Mouse (Mus musculus): Measurements from ENCODE around the gene Hddc3. TPM values are rescaled to one million over a fixed set of nuclear protein-coding genes. Genes with fewer than 3 reads are reported as not detected.

Hddc3 gene
- 18.0 and 18.5 TPM in 2 replicates for polyA plus RNA-seq (2015; fragmentation: Nextera tagmentation; extraction: Ambion mirVana)

DNA sequence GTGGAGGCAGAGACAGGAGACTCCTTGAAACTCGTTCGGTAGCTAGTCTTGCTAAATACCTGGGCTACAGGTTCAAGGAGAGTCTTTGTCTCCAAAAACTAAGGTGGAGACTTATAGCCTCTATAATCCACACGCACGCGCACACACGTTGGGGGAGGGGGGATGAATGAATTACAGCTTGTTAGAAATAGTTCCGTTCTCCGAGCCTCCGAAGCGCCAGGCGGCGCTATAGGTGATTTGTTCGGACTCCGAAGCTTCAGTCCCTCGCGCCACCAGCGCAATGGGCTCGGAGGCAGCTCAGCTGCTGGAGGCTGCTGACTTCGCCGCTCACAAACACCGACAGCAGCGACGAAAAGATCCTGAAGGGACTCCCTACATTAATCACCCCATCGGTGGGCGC, at the start of gene Hddc3:
Gene Hddc3 (plus strand): TSS at position 247 of the 400 bp plus-strand sequence.

DNA sequence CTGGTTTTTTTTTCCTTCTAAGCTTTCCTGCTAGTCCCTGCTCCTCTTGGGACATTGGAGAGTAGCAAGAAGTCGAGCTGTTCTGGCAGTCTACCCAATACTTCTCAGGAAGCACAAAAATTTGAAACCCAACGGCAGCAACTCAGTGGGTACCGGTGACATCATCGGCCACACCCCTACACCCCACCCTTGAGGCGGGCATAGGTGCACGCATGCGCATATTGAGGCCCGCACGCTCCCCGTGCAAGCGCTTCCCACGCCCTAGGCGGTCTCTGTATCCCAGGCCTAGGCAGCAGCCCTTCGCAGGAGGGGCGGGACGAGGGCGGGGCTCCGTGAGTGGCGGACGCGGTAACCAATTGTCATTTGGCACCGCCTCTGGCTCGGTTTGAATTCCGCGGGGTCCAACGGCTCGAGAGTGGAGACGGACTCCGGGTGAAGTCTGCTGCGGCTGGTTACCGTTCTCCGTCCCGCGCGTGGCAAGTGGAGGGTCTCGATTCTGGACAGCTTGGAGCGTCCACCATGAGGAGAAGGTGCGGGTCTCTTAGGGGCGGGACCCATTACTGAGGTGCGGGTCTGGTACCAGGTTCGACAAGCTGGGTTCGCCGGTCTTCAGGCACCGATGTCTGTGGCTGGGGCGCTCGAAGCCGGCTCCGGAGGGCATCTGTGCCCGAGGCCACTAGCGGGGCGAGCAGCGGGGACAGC, 48.7 kb upstream of the Hddc3 start, which contains the start of gene Prc1:
Gene Prc1 (plus strand): TSS at position 389 of the 702 bp plus-strand sequence.

DNA sequence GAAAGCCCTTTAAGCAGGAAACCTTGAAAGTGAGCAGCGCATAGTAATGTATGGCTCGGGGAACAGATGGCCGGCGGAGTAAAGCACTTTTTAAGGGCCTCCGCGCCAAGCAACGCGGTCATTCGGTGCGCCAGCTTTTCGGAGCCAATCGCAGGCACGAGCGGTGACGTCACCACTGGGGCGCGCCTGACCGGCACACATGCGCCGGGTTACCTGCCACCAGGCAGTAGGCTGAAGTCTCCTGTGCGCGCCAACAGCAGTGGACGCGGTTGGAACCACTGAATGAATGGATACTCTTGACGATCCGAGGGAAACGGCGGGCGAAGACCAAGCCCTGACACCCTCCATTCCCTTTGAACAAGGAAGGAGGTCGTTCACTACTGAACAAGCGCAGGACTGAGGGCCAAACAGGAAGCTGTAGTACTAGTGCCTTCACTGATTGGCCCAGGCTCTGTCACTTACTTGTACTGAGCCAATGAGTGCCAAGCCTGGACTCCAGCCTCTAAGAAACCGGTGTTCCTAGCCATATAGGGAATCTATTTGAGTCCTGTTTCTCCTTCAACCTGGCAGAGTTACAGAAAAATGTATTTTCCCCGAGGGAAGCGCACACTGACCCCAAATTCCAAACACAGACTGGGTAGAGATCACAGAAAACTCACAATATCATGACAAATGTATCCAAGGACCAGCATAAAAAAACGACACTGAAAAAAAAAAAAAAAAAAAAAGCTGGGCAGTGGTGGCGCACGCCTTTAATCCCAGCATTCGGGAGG, 18.7 kb upstream of the Hddc3 start, which contains the start of gene Rccd1:
Gene Rccd1 (minus strand): TSS at position 412 of the 773 bp plus-strand sequence.

DNA sequence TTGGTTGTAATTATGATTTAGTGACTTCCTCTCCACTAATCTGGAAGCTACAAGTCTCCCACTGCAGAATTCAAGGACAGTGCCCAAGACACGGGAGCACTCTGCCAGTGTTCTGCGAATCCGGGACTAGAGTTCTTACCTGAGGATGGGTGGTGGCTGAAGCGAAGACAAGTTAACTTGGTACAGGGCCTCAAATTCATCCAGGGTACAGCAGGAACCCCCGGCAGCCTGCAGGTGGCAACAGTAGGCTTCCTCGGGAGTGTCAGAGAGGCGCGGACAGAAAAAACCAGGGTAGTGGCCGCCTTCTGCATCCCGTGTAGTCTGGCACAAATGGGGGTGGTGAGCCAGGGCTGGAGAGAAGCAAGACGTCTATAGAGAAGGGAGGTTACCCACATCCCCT, 2.1 kb upstream of the Hddc3 start, which contains the start of gene Unc45a:
Gene Unc45a (minus strand): TSS at position 213 of the 400 bp plus-strand sequence.

DNA sequence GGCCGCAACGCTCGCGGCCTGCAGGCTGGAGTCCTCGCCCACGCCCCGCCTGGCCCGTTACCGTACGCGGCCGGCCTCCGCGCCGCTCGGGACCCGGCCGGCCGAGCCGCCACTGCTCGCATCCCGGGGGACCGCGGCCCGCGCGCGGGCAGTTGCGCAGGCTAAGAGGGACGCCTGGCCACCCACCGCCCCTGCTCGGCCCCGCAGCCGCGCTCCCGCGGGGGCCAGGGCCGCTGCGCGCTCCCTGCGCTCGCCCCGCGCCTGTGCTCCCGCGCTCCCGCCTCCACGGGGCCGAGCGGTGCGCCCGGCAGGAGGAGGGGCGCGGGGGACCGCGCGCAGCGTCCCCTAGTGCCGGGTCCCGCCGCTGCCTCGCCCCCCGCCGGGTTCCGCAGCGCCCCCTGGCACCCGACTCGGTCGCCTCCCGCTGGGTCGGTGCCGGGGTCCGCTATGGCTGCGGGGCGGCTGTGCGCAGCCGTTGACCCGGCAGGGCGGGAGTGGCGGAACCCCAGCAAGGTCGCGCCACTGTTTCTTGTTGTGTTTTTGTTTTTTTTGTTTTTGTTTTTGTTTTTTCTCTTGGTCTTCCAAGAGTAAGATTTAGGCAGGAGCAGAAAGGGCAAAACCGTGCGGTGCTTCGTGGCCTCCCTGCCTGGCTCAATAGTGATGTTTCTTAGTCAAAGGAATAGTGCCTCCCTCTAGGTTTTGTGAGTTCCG, 28.3 kb downstream of the Hddc3 start, which contains the start of gene Man2a2:
Gene Man2a2 (minus strand): TSS at position 335 of the 711 bp plus-strand sequence.

DNA sequence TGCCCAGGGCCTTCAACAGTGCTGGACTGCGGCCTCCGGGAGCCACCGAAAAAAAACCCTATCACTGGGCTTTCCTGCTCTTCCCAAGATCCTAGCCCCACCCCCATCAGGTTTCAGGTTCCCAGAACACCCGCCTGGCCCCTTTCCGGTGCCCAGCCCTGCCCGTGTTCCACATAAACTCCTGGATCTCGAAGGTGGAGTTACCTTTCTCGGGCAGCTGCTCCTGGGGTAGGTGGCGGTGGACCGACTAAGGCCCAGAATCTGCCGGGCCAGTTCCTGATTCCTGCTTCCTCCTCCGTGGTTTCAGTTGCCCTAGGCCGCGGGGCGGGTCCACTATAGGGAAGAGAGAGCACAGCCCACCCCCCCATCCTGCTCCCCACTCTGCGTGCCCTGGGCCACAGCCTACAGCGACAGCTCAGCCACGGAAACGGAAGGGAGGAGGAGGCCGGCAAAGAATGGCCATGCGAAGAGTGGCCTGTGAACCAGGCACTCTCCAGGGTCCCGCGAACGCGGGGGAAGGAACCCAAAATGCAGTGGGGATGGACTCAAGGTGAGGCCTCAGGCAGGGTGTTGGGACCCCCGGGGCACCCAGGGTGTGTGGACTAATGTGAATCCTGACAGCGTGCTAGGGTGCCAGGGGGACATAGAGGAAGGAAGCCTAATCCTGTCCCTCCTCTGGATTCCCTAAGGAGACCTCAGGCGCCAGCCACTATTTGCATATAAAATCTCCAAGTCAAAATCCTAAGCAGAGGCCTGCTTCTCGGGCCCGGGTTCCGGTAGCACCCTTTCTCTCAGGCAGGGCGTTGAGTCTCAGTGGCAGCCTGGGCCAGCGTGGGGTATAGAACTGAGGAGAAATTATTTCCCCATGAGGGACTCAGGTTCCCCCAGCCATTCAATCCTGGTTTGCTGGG, 45.0 kb downstream of the Hddc3 start, which contains the start of gene Fes:
Gene Fes (minus strand): TSS at position 314 of the 911 bp plus-strand sequence.

Other genes starting within 250 kb of the Hddc3 start
- 138 and 150 TPM in 2 replicates for gene Idh2, start 227.7 kb upstream of the Hddc3 start, polyA plus RNA-seq (2015; fragmentation: Nextera tagmentation; extraction: Ambion mirVana)
- gene Sema4b, start 156.3 kb upstream of the Hddc3 start, polyA plus RNA-seq (2015; fragmentation: Nextera tagmentation; extraction: Ambion mirVana), result 27.4 and 30.5 TPM in 2 replicates
- gene Cib1, start 110.3 kb upstream of the Hddc3 start, polyA plus RNA-seq (2015; fragmentation: Nextera tagmentation; extraction: Ambion mirVana), result 52.4 and 60.6 TPM in 2 replicates
- 3.7 and 3.8 TPM in 2 replicates for gene Gdpgp1, start 110.2 kb upstream of the Hddc3 start, polyA plus RNA-seq (2015; fragmentation: Nextera tagmentation; extraction: Ambion mirVana)
- gene Ttll13, start 96.7 kb upstream of the Hddc3 start, polyA plus RNA-seq (2015; fragmentation: Nextera tagmentation; extraction: Ambion mirVana), result 3.4 and 4.0 TPM in 2 replicates
- 68.1 and 72.3 TPM in 2 replicates for gene Ngrn, start 81.9 kb upstream of the Hddc3 start, polyA plus RNA-seq (2015; fragmentation: Nextera tagmentation; extraction: Ambion mirVana)
- 13.5 and 17.8 TPM in 2 replicates for gene Vps33b, start 73.5 kb upstream of the Hddc3 start, polyA plus RNA-seq (2015; fragmentation: Nextera tagmentation; extraction: Ambion mirVana)
- 21.9 and 23.5 TPM in 2 replicates for gene Prc1, start 48.7 kb upstream of the Hddc3 start, polyA plus RNA-seq (2015; fragmentation: Nextera tagmentation; extraction: Ambion mirVana)
- 8.0 and 12.1 TPM in 2 replicates for gene Rccd1, start 18.6 kb upstream of the Hddc3 start, polyA plus RNA-seq (2015; fragmentation: Nextera tagmentation; extraction: Ambion mirVana)
- gene Unc45a, start 2.1 kb upstream of the Hddc3 start, polyA plus RNA-seq (2015; fragmentation: Nextera tagmentation; extraction: Ambion mirVana), result 41.4 and 45.2 TPM in 2 replicates
- 17.2 and 21.7 TPM in 2 replicates for gene Man2a2, start 28.3 kb downstream of the Hddc3 start, polyA plus RNA-seq (2015; fragmentation: Nextera tagmentation; extraction: Ambion mirVana)
- 2.5 and 5.3 TPM in 2 replicates for gene Fes, start 44.8 kb downstream of the Hddc3 start, polyA plus RNA-seq (2015; fragmentation: Nextera tagmentation; extraction: Ambion mirVana)
- 6.8 and 7.7 TPM in 2 replicates for gene Furin, start 62.3 kb downstream of the Hddc3 start, polyA plus RNA-seq (2015; fragmentation: Nextera tagmentation; extraction: Ambion mirVana)
- 4.2 and 4.9 TPM in 2 replicates for gene Blm, start 192.0 kb downstream of the Hddc3 start, polyA plus RNA-seq (2015; fragmentation: Nextera tagmentation; extraction: Ambion mirVana)